Mouse (Mus musculus) midbrain, embryonic 11.5 days (tissue): ENCODE results near the gene Usb1. TPM values are rescaled to one million over a fixed set of nuclear protein-coding genes. Genes with fewer than 3 reads are reported as not detected.

Experiments used
- ATAC-seq: fragments of 200-750 bp; cut with Nextera tagmentation; 2 replicates; pipeline ENCODE4 v1.8.0; 2017; ENCODE audit warnings: moderate TSS enrichment, moderate library complexity; ENCODE audit not compliant: low FRiP score
- DNase-seq: peaks from one replicate; pipeline ENCODE4 v3.0.0; 2015; ENCODE audit warnings: low spot score; ENCODE audit errors: missing footprints
- H3K27ac ChIP-seq: fragments of 300-500 bp; sonication (generic); 2 replicates; pipeline ENCODE4 v1.5.1; 2014; ENCODE audit warnings: low read depth, low read length
- H3K27me3 ChIP-seq: fragments of 300-500 bp; sonication (generic); 2 replicates; pipeline ENCODE4 v1.6.1; 2014; ENCODE audit warnings: mild to moderate bottlenecking, low read length, moderate library complexity, mixed read lengths; ENCODE audit not compliant: control insufficient read depth, insufficient read depth
- H3K36me3 ChIP-seq: fragments of 300-500 bp; sonication (generic); 2 replicates; pipeline ENCODE4 v1.6.1; 2014; ENCODE audit warnings: mild to moderate bottlenecking, low read length, moderate library complexity, mixed read lengths; ENCODE audit not compliant: control insufficient read depth, insufficient read depth
- H3K4me1 ChIP-seq: fragments of 300-500 bp; sonication (generic); 2 replicates; pipeline ENCODE4 v1.6.1; 2014; ENCODE audit warnings: low read length; ENCODE audit not compliant: control insufficient read depth, insufficient read depth
- H3K4me2 ChIP-seq: fragments of 300-500 bp; sonication (generic); 2 replicates; pipeline ENCODE4 v1.6.1; 2014; ENCODE audit warnings: mild to moderate bottlenecking, moderate library complexity
- H3K4me3 ChIP-seq: fragments of 300-500 bp; sonication (generic); 2 replicates; pipeline ENCODE4 v1.5.1; 2014; ENCODE audit warnings: low read depth, low read length
- H3K9ac ChIP-seq: fragments of 300-500 bp; sonication (generic); 2 replicates; pipeline ENCODE4 v1.6.1; 2014; ENCODE audit warnings: low read length
- H3K9me3 ChIP-seq: fragments of 300-500 bp; sonication (generic); 2 replicates; pipeline ENCODE4 v1.6.1; 2016; ENCODE audit warnings: low read length; ENCODE audit not compliant: control insufficient read depth
- WGBS: fragments of 180-500 bp; shearing (Covaris S2); extraction: QIAGEN DNeasy Blood & Tissue Kit; methylation state at CpG from one replicate; pipeline ENCODE4 v1.1.7; 2014; 5-methylcytosine and 5-hydroxymethylcytosine counted together
- polyA plus RNA-seq: library from polyadenylated mRNA; unstranded; fragments of >200 nt; fragmentation: Nextera tagmentation; extraction: Ambion mirVana; gene quantifications from 2 replicates; pipeline ENCODE4 v1.2.1, GENCODE M21; 2014

The Usb1 gene
- 33.3 and 37.6 TPM in 2 replicates for polyA plus RNA-seq

DNA sequence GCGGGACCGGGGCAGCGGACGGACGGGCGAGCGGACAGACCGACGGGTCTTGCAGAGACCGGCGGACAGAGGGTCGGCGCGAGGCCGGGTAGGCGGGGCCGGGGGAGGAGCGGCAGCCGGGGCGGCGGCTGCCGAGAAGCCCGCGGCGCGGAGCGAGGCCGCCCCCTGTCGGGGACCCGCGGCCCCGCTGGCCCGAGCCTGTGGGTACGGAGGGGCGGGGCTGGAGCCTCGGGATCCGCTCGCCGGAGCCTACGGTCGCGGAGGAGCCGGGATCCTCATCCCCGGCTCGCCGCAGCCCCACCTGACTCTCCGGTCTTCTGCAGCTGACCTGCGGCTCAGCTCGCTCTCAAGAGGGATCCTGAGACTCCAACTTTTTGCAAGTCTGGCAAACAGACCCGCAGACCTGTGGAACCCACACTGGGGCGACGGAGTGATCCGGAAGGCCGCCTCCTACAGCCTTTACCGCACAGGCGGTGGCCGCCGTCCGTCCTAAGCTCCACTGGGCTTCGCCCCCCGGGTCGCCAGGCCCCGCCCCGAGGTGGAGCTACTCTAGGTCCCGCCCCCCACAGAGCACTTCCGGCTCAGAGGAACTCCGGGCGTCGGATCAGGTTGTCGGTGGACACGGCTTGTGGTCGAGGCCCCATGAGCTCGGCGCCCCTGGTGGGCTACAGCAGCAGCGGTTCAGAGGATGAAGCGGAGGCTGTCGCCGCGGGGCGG, at the start of gene Usb1, which contains the start of gene Zfp319:
Gene Usb1 (plus strand): TSS at position 565 of the 717 bp plus-strand sequence.
Gene Zfp319 (minus strand): TSS at position 231 of the 717 bp plus-strand sequence.
- DNase-seq, result peak; percentile 99
- H3K27ac ChIP-seq, result peak within 1 kb of the TSS; percentile 95
- peak within 1 kb of the TSS; percentile 80 for H3K4me2 ChIP-seq
- peak within 1 kb of the TSS; percentile 56 for H3K4me3 ChIP-seq
- no peaks in the 10 kb centered on the region for H3K9me3 ChIP-seq
- H3K4me1 ChIP-seq, result peaks cover 12% of the 10 kb centered on the region
- H3K27me3 ChIP-seq, result no peaks in the 10 kb centered on the region
- WGBS, result under 1% methylated on average over 78 of the region's 80 CpGs
- H3K9ac ChIP-seq, result peak within 1 kb of the TSS; percentile 81
- peaks cover 22% of the 10 kb centered on the region for H3K36me3 ChIP-seq
- peak; percentile 95 for ATAC-seq

DNA sequence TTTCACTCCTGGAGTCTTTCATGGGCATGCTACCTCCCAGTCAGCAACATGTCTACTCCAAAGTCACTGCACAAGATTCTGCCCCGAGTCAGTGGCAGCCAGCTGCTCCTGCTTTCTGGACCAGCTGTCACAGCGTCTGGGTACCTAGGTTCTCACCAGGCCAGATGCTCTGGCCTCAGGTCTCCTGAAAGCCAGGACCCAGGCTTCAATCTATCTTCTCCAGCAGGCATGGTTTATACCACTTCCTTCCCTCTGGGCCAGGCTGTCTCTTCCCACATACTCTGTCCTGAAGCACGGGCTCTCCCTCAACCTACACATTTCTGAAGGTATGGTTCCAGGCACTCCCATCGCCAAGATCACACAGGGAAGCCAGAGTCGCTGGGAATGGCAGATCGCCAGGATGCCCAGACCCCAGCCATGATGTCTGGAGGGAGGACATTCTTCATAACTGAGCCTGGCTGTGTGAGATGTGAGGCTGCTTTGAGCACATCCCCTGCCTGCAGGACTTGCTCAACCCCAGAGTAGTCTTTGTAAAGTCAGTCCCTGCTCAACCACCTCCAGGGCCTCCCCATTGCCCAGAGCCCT, 42.9 kb upstream of the Usb1 start:
- WGBS, result 80% methylated on average over 6 of the region's 6 CpGs
- Histone ChIP-seq H3K4me2 (no peak overlapping the region), H3K9me3 (no peaks in the 10 kb centered on the region), H3K27ac (no peak overlapping the region), H3K27me3 (no peaks in the 10 kb centered on the region), H3K9ac (no peak overlapping the region), H3K36me3 (no peaks in the 10 kb centered on the region), H3K4me1 (no peaks in the 10 kb centered on the region), H3K4me3 (no peak overlapping the region)
- no peak for ATAC-seq
- no peak for DNase-seq

DNA sequence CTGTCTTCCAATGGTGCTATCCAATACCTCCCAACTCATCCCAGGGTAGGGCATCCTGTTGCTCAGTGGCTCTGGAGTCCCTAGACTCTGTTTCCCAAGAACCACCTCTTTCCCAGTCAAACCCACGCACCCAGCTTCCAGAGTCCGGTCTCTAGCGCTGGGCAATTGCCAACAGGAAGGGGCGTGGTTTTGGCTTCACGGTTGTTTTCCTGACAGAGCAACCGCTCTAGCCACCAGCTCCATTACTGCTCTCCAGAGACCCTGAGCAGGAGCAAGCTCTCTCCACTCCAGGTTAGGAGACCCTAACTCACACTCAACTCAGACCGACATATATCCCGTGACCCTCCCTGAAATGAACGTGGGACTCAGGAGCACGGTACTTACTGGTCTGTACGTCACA, 38.9 kb upstream of the Usb1 start:
- no peaks in the 10 kb centered on the region for H3K9me3 ChIP-seq
- H3K4me1 ChIP-seq, result no peaks in the 10 kb centered on the region
- no peak overlapping the region for H3K4me3 ChIP-seq
- ATAC-seq (no peak), DNase-seq (no peak)
- H3K9ac ChIP-seq, result no peak overlapping the region
- H3K4me2 ChIP-seq, result no peak overlapping the region
- no peak overlapping the region for H3K27ac ChIP-seq
- H3K36me3 ChIP-seq, result no peaks in the 10 kb centered on the region
- 86% methylated on average over 11 of the region's 11 CpGs for WGBS
- no peaks in the 10 kb centered on the region for H3K27me3 ChIP-seq

DNA sequence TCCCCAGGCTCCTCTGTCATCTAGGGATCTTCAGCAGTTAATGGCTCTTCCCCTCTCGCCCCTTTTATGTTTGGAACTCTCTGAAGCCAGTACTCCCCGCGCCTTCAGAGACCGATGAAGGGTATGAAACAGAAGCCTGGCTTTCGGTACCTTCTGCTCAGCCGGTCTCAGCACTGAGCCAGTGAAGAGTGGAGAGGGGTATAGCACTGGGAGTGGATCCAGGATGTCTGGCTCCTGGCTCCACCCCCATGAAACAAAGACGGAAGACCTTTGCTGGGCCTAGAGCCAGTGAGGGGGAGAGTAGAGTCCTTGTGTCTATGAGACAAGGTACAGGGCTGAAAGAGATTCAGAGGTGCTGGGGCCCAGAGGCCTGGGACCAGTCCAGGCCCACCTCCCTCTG, 38.2 kb upstream of the Usb1 start:
- no peaks in the 10 kb centered on the region for H3K9me3 ChIP-seq
- no peaks in the 10 kb centered on the region for H3K4me1 ChIP-seq
- H3K4me2 ChIP-seq, result no peak overlapping the region
- no peak overlapping the region for H3K27ac ChIP-seq
- H3K9ac ChIP-seq, result no peak overlapping the region
- DNase-seq (no peak), ATAC-seq (no peak)
- WGBS, result 82% methylated on average over 7 of the region's 7 CpGs
- no peak overlapping the region for H3K4me3 ChIP-seq
- H3K36me3 ChIP-seq, result no peaks in the 10 kb centered on the region
- H3K27me3 ChIP-seq, result no peaks in the 10 kb centered on the region

DNA sequence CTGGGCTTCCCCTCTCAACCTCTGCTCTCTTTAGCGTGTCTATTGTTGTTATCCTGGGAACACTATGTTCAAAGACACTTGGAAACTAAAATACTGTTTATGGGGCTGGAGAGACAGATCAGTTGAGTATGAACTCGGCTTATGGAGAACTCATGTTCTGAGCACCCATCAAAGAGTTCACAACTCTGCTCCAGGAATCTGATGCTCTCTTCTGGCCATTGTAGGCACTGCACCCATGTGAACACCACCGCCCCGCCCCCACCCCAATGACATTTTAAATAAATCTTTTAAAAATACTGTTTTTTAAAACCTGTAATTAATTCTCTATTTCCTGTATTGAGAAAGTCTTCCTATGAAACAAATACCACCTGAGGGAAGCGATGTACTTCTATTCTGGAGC, 29.7 kb upstream of the Usb1 start:
- Histone ChIP-seq H3K4me2 (no peak overlapping the region), H3K27ac (no peak overlapping the region), H3K9ac (no peak overlapping the region), H3K36me3 (no peaks in the 10 kb centered on the region), H3K4me3 (no peak overlapping the region), H3K27me3 (no peaks in the 10 kb centered on the region), H3K4me1 (no peaks in the 10 kb centered on the region), H3K9me3 (no peaks in the 10 kb centered on the region)
- WGBS, result 21% methylated on average over 5 of the region's 5 CpGs
- no peak for ATAC-seq
- DNase-seq, result no peak

DNA sequence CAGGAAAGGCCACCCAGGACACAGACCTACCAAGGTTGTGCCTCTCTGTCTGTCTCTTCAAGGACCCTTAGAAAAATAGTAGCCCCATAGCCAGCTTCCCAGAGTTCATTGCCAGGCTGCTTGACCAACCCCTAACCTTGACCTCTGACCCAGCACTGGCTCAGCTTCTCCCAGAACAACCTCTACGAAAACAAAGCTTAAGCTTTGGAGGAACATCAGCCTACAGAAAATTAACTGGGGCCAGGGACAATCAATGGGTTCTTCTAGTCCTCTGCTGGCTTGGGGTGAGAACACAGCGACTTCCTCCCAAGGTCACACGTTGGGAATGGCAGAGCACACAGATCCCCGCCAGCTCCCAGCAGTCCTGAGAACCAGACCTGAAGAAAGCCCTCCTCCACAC, 26.6 kb upstream of the Usb1 start:
- no peaks in the 10 kb centered on the region for H3K27me3 ChIP-seq
- no peak overlapping the region for H3K9ac ChIP-seq
- ATAC-seq (no peak), DNase-seq (no peak)
- peaks cover 3% of the 10 kb centered on the region; the same call in 1 of the 2 replicates for H3K4me1 ChIP-seq
- no peaks in the 10 kb centered on the region for H3K9me3 ChIP-seq
- H3K27ac ChIP-seq, result no peak overlapping the region
- no peak overlapping the region for H3K4me2 ChIP-seq
- H3K4me3 ChIP-seq, result no peak overlapping the region
- no peaks in the 10 kb centered on the region for H3K36me3 ChIP-seq
- 71% methylated on average over 4 of the region's 4 CpGs for WGBS

DNA sequence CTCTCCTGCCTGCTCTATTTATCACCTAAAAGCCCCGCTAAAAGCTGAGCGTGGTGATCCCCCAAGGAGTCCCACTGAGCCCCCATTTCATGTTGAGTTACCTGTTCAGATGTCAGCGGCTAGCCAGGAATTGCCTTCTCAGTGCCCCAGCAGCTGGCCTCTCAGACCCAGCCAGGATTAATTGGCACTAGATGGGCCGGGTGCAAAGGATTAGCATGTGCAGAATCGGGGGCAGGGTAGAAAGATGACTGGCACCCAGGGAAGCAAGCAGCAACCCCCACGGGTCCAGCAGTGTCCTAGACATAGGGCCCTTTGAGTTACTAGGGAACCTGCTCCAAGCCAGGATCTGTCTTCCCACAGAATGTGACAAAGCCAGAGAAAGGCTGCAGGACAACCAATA, 25.7 kb upstream of the Usb1 start, which contains the start of gene Cngb1:
Gene Cngb1 (minus strand): TSS at position 155 of the 400 bp plus-strand sequence.
- 53% methylated on average over 6 of the region's 6 CpGs for WGBS
- no peak for DNase-seq
- Histone ChIP-seq H3K27me3 (no peaks in the 10 kb centered on the region), H3K27ac (no peak within 1 kb of the TSS), H3K4me1 (peaks cover 5% of the 10 kb centered on the region; the same call in 1 of the 2 replicates), H3K4me2 (no peak within 1 kb of the TSS), H3K9ac (no peak within 1 kb of the TSS), H3K36me3 (no peaks in the 10 kb centered on the region), H3K4me3 (no peak within 1 kb of the TSS), H3K9me3 (no peaks in the 10 kb centered on the region)
- ATAC-seq, result no peak

DNA sequence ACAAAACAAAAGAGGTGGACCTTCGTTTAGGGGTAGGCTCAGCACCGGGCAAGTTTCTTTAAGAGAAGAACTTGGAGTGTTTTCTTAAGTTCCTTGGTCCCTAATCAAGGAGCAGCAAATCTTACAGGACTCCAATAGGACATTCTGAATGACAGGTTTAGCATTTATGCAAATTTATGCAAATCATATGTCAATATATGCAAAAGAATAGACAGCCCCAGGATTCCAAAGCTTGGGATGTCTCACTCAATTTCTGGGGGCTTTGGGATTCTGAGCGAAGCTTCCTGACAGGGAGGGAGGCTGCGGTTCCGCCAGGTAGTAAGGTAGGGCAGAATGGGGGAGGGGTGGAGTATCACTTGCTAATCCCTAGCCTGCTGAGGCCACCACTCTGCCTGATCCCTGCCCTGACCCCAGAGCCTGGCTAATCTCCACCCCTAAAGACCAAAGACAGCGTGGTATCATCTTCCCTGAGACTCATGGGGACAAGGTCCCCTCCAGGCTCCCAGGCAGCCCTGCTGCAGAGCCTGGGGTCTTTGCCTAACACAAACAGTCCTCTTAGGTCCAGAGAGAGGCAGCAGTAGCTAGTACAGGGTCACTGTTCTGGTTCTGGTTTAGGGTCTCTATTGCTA, 21.6 kb upstream of the Usb1 start, which contains the start of gene Tepp:
Gene Tepp (plus strand): TSS at position 225 of the 629 bp plus-strand sequence.
- Histone ChIP-seq H3K27ac (no peak within 1 kb of the TSS), H3K36me3 (no peaks in the 10 kb centered on the region), H3K9me3 (no peaks in the 10 kb centered on the region), H3K27me3 (no peaks in the 10 kb centered on the region), H3K9ac (no peak within 1 kb of the TSS), H3K4me1 (peaks cover 5% of the 10 kb centered on the region; the same call in 1 of the 2 replicates), H3K4me2 (no peak within 1 kb of the TSS), H3K4me3 (no peak within 1 kb of the TSS)
- ATAC-seq, result peak; percentile 71
- WGBS, result 22% methylated on average over 6 of the region's 6 CpGs
- DNase-seq, result peak; percentile 83

DNA sequence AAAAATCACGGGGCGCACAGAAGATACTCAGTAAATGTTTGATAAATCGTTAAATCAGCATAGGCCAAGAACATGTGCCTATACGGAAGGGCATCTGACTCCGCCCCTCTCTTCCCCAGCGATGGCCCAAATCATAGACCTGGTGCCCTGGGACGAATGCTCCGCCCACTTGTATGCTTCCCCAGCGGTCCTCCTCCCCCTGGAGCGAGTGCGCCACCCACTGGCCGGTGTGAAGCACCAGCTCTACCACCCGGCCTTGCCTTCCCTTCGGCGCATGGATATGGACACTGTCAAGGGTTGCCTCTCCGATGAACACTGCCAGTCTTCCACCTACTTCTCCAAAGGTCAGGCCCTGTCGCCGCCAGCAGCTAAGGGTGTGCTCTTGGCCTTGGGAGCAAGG, 19.2 kb upstream of the Usb1 start:
- Histone ChIP-seq H3K4me1 (peaks cover 5% of the 10 kb centered on the region; the same call in 1 of the 2 replicates), H3K27me3 (no peaks in the 10 kb centered on the region), H3K4me2 (no peak overlapping the region), H3K36me3 (no peaks in the 10 kb centered on the region), H3K9ac (no peak overlapping the region), H3K9me3 (no peaks in the 10 kb centered on the region), H3K27ac (no peak overlapping the region), H3K4me3 (no peak overlapping the region)
- WGBS, result 71% methylated on average over 18 of the region's 18 CpGs
- no peak for ATAC-seq
- no peak for DNase-seq
